Mouse (Mus musculus) frontal cortex, adult 2 months (tissue): Measurements from ENCODE around the gene Gm7247. TPM values are rescaled to one million over a fixed set of nuclear protein-coding genes. Genes with fewer than 3 reads are reported as not detected.
"Not testable (repeated sequence)": the region's sequence is repeated elsewhere in the genome, so short reads cannot be mapped to it uniquely, and the experiment has no call there.

Experiments used
- DNase-seq, 2 experiments: peaks; one replicate each; pipeline ENCODE4 v3.0.0; 2022; ENCODE audit warnings: low spot score in 1 of 2; ENCODE audit errors: extremely low spot score in 1 of 2
- polyA plus RNA-seq: library from polyadenylated mRNA; depleted of rRNA; stranded (reverse); fragments of >200 nt; gene quantifications from 2 replicates; pipeline ENCODE4 v1.2.3, GENCODE M21; 2012; rRNA removed

The Gm7247 gene
- polyA plus RNA-seq, result not detected in 2 replicates

- DNase-seq, result no peak
Measured at GRCm38 (mm10) chr14:51361456-51361855, at the start of gene Gm7247. Gene Gm7247, plus strand, starts transcription at chr14:51361756.

DNA sequence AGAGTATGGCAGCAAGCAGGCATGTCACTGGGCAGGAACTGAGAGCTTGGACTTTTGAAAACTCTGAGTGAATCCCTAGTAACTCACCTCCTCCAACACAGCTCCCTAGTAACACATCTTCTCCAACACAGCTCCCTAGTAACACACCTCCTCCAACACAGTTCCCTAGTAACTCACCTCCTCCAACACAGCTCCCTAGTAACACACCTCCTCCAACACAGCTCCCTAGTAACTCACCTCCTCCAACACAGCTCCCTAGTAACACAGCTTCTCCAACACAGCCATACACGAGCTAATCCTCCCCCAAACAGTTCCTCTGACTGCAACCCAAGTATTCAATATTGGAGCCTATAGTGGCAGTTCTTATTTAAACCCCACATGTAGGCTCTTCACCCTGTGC lies 37.6 kb upstream of the Gm7247 start:
- peak; percentile 2 to 14 for DNase-seq

- peak in 1 of 2 experiments; percentile 16 for DNase-seq
Measured at GRCm38 (mm10) chr14:51346027-51346426, 15.5 kb upstream of the Gm7247 start.

DNA sequence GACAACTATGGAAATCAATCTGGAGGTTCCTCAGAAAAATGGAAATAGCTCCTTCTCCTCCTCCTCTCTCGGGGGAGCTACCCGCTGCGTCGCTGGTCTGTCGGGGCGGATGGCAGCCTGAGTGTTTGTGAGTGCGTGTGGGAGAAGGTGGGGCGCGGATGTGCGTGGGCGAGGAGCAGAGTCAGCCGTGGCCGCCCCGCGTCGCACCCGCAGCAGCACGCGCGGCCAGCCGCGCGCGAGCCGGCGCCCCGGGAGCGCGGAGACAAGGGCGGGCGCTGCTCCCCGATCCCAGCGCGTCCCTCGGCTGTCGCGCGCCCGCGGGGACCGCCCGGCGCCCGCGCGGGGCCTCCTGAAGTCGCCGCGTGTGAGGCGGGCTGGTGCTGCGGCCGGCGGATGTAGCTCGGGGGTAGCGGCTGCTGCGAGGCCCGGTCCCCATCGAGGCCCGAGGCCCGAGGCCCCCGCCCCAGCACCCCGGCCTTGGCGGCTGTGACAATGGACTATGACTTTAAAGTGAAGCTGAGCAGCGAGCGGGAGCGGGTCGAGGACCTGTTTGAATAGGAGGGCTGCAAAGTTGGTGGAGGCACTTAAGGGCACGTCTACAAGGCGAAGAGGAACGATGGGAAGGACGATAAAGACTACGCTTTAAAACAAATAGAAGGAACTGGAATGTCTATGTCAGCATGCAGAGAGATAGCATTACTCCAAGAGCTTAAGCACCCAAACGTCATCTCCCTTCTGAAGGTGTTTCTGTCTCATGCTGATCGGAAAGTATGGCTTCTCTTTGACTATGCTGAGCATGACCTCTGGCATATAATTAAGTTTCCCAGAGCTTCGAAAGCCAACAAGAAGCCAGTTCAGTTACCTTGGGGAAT lies 3.2 kb upstream of the Gm7247 start:
- DNase-seq, result peak; percentile 25 to 77

- no peak for DNase-seq
Measured at GRCm38 (mm10) chr14:51382805-51383204, 21.2 kb downstream of the Gm7247 start.

- DNase-seq, result no peak
Measured at GRCm38 (mm10) chr14:51384351-51384750, 22.8 kb downstream of the Gm7247 start.

DNA sequence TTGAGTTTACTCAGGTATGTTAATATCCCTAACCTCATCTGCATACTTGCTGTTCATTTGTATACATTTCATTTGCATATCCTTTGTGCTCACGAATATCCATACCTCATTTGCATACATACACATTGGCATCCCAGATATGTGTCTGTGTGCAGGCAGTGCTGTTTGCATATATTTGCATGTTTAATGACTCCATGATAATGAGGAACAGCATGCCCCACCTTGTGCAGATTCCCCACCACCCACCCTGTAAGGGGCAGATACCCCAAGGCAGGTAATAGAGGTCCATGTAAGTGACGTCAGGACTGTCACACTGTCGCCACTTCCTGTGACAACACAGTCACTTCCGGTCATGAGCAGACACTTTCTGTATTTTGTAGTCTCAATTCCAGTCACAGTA lies 24.2 kb downstream of the Gm7247 start:
- no peak for DNase-seq

DNA sequence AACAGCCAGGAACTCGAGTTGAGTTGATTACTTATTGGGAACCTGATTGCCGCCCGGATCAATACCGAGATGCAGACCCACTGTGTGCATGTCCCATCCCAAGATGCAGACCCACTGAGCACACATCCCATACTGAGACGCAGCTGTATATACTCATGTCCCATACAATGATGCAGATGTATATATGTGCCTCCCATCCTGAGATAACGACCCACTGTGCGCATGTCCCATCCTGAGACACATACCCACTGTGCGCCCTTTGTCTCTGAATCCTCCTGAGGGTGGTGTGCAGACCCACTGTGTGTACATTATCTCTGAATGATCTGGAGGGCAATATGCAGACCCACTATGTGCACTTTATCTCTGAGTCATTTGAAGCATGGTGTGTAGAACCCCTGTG lies 26.2 kb downstream of the Gm7247 start:
- DNase-seq, result no peak

DNA sequence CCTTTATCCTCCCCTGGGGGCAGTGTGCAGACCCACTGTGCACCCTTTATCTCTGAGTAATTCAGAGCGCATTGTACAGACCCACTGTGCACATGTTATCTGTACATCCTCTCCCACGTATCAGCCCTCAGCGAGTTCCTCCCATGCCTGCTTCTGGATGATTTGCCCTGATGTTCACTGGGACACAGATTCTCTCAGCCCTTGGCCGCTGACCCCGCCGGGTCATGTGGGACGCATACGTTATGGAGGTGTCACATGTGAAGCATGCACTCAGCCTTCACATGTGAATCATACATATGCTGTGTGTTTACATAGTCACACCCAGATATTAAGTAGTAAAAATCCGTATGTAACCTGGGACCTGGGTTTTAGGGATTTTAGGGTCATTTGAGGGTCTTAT lies 26.7 kb downstream of the Gm7247 start:
- DNase-seq, result no peak

DNA sequence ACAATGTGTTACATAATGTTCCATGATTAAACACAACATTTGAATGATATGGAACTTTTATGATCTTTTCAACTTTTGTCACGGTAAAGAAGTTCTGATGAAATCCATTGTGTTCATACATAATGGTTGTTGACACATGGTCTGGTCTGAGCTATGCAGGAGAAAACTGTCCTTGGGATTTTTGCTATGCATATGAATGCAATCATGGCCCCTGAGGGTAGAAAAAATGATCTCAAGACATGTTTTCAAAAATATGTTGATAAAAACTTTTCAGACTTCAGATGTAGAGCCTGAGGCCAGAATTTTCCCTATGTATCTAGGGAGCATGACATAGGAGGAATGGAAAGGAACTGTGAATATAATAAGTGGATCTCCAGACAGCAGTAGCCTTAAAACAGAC lies 49.0 kb downstream of the Gm7247 start, which contains the start of gene Vmn2r88:
Gene Vmn2r88, plus strand, starts transcription at position 301 of the 400 bp plus-strand sequence.
- DNase-seq, result no peak

GRCm38 (mm10) chr14:51423885-51424284 lies 62.3 kb downstream of the Gm7247 start:
- DNase-seq, result no peak

DNA sequence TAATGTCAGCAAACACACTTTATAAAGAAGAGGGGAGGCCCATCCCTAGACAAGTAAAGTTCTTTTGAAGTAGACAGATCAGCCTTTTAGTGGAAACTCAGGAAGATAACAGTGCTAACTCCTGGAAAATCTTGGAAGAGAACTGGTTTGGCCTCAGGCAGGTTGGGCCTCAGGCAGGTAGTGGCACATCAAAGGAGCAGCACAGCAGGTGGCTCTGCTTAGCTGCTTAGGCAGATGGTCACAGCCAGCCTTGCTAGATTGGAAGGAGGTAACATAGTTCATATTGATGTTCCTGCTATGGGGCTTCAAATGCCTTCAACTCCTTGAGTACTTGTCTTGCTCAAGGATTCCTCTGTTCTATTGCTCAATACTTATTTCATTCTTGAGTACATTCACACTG lies 68.6 kb downstream of the Gm7247 start:
- DNase-seq, result not testable (repeated sequence)

DNA sequence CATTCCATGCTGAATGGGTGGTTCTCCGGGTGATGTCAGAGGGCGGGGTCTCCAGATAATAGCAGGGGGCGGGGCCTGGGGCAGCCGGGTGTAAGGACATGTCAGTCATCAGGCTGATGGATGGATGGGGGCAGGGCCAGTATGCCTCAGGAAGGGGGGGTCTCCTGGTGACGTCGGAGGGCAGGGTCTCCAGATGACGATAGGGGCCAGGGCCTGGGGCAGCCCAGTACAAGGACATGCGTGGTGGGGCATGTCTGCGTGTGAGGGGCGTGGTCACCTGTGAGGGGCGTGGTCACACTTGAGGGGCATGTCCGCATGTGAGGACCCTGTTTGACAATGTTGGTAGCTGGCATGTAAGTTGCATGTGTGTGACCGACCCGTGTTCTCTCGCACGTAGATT lies 73.0 kb downstream of the Gm7247 start:
- DNase-seq, result no peak

GRCm38 (mm10) chr14:51435020-51435419 lies 73.5 kb downstream of the Gm7247 start:
- no peak for DNase-seq

DNA sequence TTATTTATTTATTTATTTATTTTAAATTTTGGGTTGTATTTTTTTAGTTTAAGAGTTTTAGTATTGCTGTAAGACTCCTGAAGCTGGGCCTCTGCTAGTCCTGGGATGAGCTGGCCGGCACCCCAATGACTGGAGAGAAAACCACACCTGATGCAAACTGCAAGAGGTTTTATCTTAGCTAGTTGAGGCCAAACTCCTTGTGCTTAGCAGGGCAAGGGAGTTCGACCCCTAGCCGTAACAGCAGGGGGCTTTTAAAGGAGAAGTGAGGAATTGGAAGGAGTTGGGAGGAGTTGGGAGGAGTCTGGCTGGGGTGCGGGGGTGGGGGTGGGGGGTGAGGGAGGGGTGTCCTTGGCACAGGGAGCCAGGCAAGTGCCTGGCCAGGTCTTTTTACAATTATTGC lies 77.4 kb downstream of the Gm7247 start:
- DNase-seq, result no peak

DNA sequence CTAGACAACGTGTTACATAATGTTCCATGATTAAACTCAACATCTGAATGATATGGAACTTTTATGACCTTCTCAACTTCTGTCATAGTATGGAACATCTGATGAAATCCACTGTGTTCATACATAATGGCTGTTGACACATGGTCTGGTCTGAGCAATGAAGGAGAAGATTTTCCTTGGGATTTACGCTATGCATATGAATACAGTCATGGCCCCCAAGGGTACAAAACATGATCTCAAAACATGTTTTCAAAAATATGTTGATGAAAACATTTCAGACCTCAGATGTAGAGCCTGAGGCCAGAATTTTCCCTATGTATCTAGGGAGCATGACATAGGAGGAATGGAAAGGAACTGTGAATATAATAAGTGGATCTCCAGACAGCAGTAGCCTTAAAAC lies 90.0 kb downstream of the Gm7247 start, which contains the start of gene Vmn2r89:
Gene Vmn2r89, plus strand, starts transcription at position 301 of the 400 bp plus-strand sequence.
- not testable (repeated sequence) for DNase-seq

DNA sequence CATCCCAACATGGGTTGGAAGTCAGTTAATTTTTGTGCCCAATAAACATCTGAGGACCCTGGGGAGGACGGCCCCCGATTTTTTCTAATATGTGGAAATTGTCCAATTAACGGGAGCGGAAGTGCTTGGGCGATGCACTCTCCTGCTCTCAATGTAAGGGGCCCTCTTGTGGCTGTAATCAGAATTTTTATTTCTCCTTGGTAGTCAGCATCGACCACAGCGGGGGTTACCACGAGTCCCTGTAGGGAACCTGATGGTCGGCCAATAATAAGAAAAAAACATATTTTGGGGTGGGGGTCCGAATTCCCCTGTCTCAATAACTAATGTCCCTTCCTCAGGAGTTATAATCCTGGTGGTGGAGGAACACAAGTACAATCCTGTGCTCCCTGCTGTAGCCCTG lies 118.7 kb downstream of the Gm7247 start:
- DNase-seq, result not testable (repeated sequence)

- DNase-seq, result not testable (repeated sequence)
Measured at GRCm38 (mm10) chr14:51481332-51482015, 119.9 kb downstream of the Gm7247 start.

- DNase-seq, result no peak
Measured at GRCm38 (mm10) chr14:51482051-51482715, 120.6 kb downstream of the Gm7247 start.

GRCm38 (mm10) chr14:51482971-51483381 lies 121.4 kb downstream of the Gm7247 start:
- not testable (repeated sequence) for DNase-seq

DNA sequence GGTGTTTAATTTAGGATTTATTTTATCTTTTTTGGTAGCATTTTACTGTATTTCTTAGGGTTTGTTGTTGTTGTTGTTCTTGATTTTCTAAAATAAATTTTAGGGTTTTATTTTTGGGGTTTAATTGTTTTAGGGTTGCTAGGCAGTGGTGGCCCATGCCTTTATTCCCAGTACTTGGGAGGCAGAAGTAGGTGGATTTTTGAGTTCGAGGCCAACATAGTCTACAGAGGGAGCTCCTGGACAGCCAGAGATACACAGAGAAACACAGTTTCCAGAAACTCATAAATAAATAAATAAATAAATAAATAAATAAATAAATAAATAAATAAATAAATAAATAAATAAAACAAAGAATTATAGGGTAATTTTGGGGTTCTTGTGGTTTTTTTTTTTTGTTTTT lies 122.1 kb downstream of the Gm7247 start:
- DNase-seq, result no peak
